Mouse (Mus musculus) stomach, embryonic 14.5 days (tissue): ENCODE results near the gene Rnf166. TPM values are rescaled to one million over a fixed set of nuclear protein-coding genes. Genes with fewer than 3 reads are reported as not detected.
A peak's percentile ranks its signal among the peaks of the same experiment; 100 is the strongest.

Source experiments
- ATAC-seq: fragments of 200-750 bp; cut with Nextera tagmentation; 2 replicates; pipeline ENCODE4 v1.8.0; 2017; ENCODE audit warnings: low read depth, moderate TSS enrichment; ENCODE audit not compliant: insufficient number of reproducible peaks, insufficient read depth, low FRiP score
- H3K27ac ChIP-seq: fragments of 300-500 bp; sonication (generic); 2 replicates; pipeline ENCODE4 v1.5.1; 2014; ENCODE audit warnings: mild to moderate bottlenecking, low read length, moderate library complexity, mixed read lengths
- H3K27me3 ChIP-seq: fragments of 300-500 bp; sonication (generic); 2 replicates; pipeline ENCODE4 v1.6.1; 2014; ENCODE audit warnings: low read length, control low read depth, mixed read lengths; ENCODE audit not compliant: control insufficient read depth, insufficient read depth
- H3K36me3 ChIP-seq: fragments of 300-500 bp; sonication (generic); 2 replicates; pipeline ENCODE4 v1.6.1; 2014; ENCODE audit warnings: mild to moderate bottlenecking, control low read depth, low read length, moderate library complexity, mixed read lengths; ENCODE audit not compliant: control insufficient read depth, insufficient read depth
- H3K4me1 ChIP-seq: fragments of 300-500 bp; sonication (generic); 2 replicates; pipeline ENCODE4 v1.6.1; 2014; ENCODE audit warnings: low read length, control low read depth, mixed read lengths; ENCODE audit not compliant: control insufficient read depth, insufficient read depth
- H3K4me2 ChIP-seq: fragments of 300-500 bp; sonication (generic); replicated peaks from 2 replicates; pipeline ENCODE4 v1.6.1; 2014; ENCODE audit warnings: low read depth, low read length, control low read depth
- H3K4me3 ChIP-seq: fragments of 300-500 bp; sonication (generic); 2 replicates; pipeline ENCODE4 v1.5.1; 2014; ENCODE audit warnings: low read depth, low read length, control low read depth
- H3K9ac ChIP-seq: fragments of 300-500 bp; sonication (generic); replicated peaks from 2 replicates; pipeline ENCODE4 v1.6.1; 2014; ENCODE audit warnings: low read depth, mild to moderate bottlenecking, control low read depth, low read length, moderate library complexity, mixed read lengths
- H3K9me3 ChIP-seq: fragments of 300-500 bp; sonication (generic); 2 replicates; pipeline ENCODE4 v1.6.1; 2016; ENCODE audit warnings: low read depth, low read length, control low read depth; ENCODE audit not compliant: control insufficient read depth
- WGBS: fragments of 180-500 bp; shearing (Covaris S2); extraction: QIAGEN DNeasy Blood & Tissue Kit; methylation state at CpG from one replicate; pipeline ENCODE4 v1.1.7; 2014; 5-methylcytosine and 5-hydroxymethylcytosine counted together
- polyA plus RNA-seq: library from polyadenylated mRNA; unstranded; fragments of >200 nt; fragmentation: Nextera tagmentation; extraction: Ambion mirVana; gene quantifications from 2 replicates; pipeline ENCODE4 v1.2.1, GENCODE M21; 2014

The Rnf166 gene
- polyA plus RNA-seq, 1 experiment from 2014 or later, result 31.5 TPM

GRCm38 (mm10) chr8:122463651-122464640, 11.9 kb downstream of the Rnf166 start:
- Histone ChIP-seq H3K27me3 (peaks cover 17% of the 10 kb centered on the region), H3K27ac (no peak overlapping the region), H3K9me3 (no peaks in the 10 kb centered on the region), H3K4me1 (peaks cover 10% of the 10 kb centered on the region; the same call in 1 of the 2 replicates), H3K36me3 (peaks cover 27% of the 10 kb centered on the region), H3K9ac (no peak overlapping the region), H3K4me2 (no peak overlapping the region), H3K4me3 (no peak overlapping the region)
- WGBS, result 35% methylated on average over 12 of the region's 12 CpGs
- no peak for ATAC-seq

- Histone ChIP-seq H3K27me3 (peaks cover 17% of the 10 kb centered on the region), H3K9ac (no peak overlapping the region), H3K4me2 (no peak overlapping the region), H3K27ac (no peak overlapping the region), H3K4me1 (peaks cover 10% of the 10 kb centered on the region; the same call in 1 of the 2 replicates), H3K9me3 (no peaks in the 10 kb centered on the region), H3K4me3 (no peak overlapping the region), H3K36me3 (peaks cover 16% of the 10 kb centered on the region)
- WGBS, result 70% methylated on average over 8 of the region's 8 CpGs
- ATAC-seq, result no peak
These were observed 13.4 kb downstream of the Rnf166 start for GRCm38 (mm10) chr8:122462510-122462909.

DNA sequence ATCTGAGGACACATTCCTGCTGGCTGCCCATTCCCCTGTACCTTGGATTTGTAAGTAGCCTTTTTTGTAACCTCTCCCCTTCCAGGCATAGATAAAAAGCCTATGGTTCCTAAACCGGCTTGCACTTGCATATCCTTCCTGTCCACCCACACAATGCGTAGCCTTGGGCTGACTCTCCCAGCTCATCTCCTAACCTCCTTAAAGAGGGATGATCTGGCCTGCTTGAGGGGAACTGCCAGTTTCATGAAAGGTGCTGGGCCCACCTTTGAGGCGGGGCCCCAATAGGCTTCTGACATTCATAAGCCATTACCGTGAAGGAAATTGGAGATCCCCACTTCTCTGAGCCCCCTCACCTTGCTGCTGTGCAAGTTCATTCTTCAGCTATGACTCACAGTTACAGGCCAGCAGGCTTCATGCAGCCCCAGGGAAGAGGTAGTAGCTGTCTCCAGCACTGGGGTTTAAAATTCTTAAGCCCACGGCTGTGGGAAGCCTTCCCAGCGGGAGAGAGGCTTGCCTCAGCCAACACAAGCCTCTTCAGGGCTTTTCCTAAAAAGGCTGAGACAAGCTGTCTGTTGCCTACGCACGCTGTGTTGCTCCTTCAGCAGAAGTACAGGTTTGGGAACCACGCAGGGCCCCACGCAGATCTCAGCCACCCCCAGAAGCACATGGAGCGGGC, 14.3 kb downstream of the Rnf166 start:
- H3K4me2 ChIP-seq, result no peak overlapping the region
- WGBS, result 59% methylated on average over 11 of the region's 11 CpGs
- peaks cover 17% of the 10 kb centered on the region for H3K27me3 ChIP-seq
- H3K27ac ChIP-seq, result no peak overlapping the region
- H3K36me3 ChIP-seq, result peaks cover 9% of the 10 kb centered on the region
- no peak overlapping the region for H3K9ac ChIP-seq
- H3K4me1 ChIP-seq, result peaks cover 10% of the 10 kb centered on the region; the same call in 1 of the 2 replicates
- H3K4me3 ChIP-seq, result no peak overlapping the region
- ATAC-seq, result no peak
- H3K9me3 ChIP-seq, result no peaks in the 10 kb centered on the region

DNA sequence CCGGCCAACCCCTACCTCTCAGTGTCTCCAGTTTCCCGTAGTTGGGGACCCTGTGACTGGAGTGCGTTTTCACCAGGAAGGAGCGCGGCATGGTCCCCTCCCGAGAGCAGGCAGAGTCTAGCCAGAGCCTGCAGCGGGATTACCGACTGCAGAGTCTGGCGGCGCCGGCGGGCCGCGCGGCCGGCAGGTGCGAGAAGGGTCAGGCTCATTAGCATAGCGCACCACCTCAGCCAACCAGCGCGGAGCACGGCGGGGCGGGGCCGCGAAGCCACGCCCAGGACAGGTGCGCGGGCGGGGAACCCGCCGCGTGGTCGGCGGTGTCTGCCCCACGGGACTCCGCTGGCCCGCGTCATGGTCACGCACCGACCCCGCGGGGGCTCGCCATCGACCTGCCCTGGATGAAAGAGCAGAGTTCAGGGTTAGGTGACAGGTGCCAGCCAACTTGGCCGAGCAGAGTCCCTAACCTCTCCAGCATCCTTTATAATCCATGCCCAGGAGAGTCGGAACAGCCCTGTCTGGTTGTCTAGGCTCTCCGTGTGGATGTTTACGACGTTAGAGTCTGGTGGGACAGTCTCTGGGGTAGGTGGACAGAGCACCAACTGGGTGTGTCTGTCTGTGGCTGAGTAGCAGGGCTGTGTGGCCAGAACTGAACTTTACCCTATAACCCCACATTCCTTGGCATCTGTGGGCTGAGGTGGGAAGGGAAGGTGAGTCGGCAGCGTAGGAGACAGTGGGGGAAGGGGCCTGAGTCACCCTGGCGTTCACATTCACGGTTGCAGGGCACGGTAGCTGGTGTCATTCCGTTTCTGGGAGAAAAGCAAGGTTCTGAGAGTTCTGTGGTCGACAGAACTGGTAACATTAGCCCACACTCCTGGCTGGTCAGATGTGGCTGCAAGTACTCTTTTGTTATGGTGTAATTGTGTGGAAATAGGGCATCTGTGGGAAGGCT, 15.1 kb downstream of the Rnf166 start, which contains the start of gene Snai3:
Snai3 (minus strand) TSS at position 210 of the 949 bp plus-strand sequence.
- Histone ChIP-seq H3K27me3 (peaks cover 17% of the 10 kb centered on the region), H3K9ac (no peak within 1 kb of the TSS), H3K4me1 (peaks cover 10% of the 10 kb centered on the region; the same call in 1 of the 2 replicates), H3K9me3 (no peaks in the 10 kb centered on the region), H3K4me2 (peak within 1 kb of the TSS; percentile 57), H3K27ac (no peak within 1 kb of the TSS), H3K36me3 (peaks cover 4% of the 10 kb centered on the region), H3K4me3 (peak within 1 kb of the TSS; percentile 30)
- ATAC-seq, result peak; percentile 90
- 2% methylated on average over 56 of the region's 56 CpGs for WGBS

- 26% methylated on average over 7 of the region's 7 CpGs for WGBS
- Histone ChIP-seq H3K27me3 (peaks cover 17% of the 10 kb centered on the region), H3K4me3 (peak overlapping the region; percentile 30; the same call in 1 of the 2 replicates), H3K27ac (no peak overlapping the region), H3K36me3 (no peaks in the 10 kb centered on the region), H3K4me2 (peak overlapping the region; percentile 57), H3K9ac (no peak overlapping the region), H3K9me3 (no peaks in the 10 kb centered on the region), H3K4me1 (peaks cover 10% of the 10 kb centered on the region; the same call in 1 of the 2 replicates)
- ATAC-seq, result no peak
These were observed 15.9 kb downstream of the Rnf166 start for GRCm38 (mm10) chr8:122459990-122460389.

DNA sequence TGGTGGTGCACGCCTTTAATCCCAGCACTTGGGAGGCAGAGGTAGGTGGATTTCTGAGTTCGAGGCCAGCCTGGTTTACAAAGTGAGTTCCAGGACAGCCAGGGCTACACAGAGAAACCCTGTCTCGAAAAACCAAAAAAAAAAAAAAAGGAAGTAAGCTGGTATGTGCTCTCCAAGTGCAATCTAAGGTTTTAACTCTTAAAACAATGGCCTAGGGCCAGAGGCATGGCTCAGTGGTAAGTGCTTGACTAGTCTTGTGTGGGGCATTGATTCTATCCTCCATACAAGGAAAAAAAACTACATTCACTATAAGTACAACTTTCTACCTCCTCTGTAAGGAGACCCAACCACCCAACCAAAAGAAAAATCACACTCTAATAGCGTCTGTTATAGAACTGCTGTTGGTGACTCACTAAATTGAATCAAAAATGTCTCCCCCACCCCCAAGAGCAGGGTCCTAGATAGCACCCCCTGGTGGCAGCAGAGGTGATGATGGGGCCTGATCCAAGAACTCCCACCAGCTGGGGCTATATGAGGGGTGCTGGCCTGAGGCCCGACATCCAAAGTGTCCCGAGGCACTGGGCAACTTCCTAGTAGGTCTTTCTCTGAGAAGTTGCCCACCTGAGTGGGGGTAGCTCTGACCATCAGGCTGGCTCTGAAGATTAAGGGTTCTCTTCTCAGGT, 16.5 kb downstream of the Rnf166 start:
- no peak overlapping the region for H3K4me3 ChIP-seq
- H3K9me3 ChIP-seq, result no peaks in the 10 kb centered on the region
- H3K9ac ChIP-seq, result no peak overlapping the region
- H3K36me3 ChIP-seq, result no peaks in the 10 kb centered on the region
- no peak overlapping the region for H3K27ac ChIP-seq
- H3K4me2 ChIP-seq, result no peak overlapping the region
- H3K4me1 ChIP-seq, result peaks cover 10% of the 10 kb centered on the region; the same call in 1 of the 2 replicates
- H3K27me3 ChIP-seq, result peaks cover 17% of the 10 kb centered on the region
- 51% methylated on average over 6 of the region's 6 CpGs for WGBS
- ATAC-seq, result no peak

DNA sequence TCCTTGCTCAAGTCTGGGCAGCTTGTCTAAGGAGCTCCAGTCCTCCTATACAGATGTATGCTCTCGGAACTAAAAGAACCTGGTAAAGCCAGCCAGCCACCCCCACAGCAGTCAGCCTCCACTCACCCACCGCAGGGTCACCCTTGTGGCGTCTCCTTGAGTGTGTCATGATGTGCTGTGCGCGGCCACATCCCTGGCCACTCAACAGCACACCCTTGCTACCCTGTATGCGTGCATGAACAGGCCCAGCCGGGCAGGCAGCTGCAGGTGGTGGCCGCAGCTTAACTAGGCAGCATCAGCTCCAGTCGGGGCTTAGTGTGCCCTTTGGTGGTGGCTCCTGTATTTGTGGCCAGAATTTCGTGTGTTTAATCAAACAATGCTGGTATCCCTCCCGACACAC, 18.7 kb downstream of the Rnf166 start:
- WGBS, result 75% methylated on average over 11 of the region's 11 CpGs
- H3K27ac ChIP-seq, result no peak overlapping the region
- peaks cover 10% of the 10 kb centered on the region; the same call in 1 of the 2 replicates for H3K4me1 ChIP-seq
- ATAC-seq, result no peak
- no peaks in the 10 kb centered on the region for H3K36me3 ChIP-seq
- no peaks in the 10 kb centered on the region for H3K9me3 ChIP-seq
- H3K4me3 ChIP-seq, result no peak overlapping the region
- no peak overlapping the region for H3K4me2 ChIP-seq
- peaks cover 17% of the 10 kb centered on the region for H3K27me3 ChIP-seq
- H3K9ac ChIP-seq, result no peak overlapping the region
